Mouse (Mus musculus) left cerebral cortex, adult 8-10 months (tissue): ENCODE data around the gene Mier2. TPM values are rescaled to one million over a fixed set of nuclear protein-coding genes. Genes with fewer than 3 reads are reported as not detected.

Experiments used
- DNase-seq, 2 experiments: peaks; one replicate each; pipeline ENCODE4 v3.0.0; 2022; ENCODE audit warnings: low spot score in 2 of 2
- microRNA-seq, 2 experiments: library from miRNA; unstranded; fragments of <30 nt; microRNA quantifications; one replicate each; pipeline ENCODE4 v1.2.0; 2022
- total RNA-seq, 4 experiments: library from RNA; stranded (reverse); gene quantifications; 2 replicates each; pipeline ENCODE4 v1.2.4; 2022

The Mier2 gene
- total RNA-seq, 4 experiments from 2014 or later, result 43.1 to 48.8 (median 47.9) TPM

DNA sequence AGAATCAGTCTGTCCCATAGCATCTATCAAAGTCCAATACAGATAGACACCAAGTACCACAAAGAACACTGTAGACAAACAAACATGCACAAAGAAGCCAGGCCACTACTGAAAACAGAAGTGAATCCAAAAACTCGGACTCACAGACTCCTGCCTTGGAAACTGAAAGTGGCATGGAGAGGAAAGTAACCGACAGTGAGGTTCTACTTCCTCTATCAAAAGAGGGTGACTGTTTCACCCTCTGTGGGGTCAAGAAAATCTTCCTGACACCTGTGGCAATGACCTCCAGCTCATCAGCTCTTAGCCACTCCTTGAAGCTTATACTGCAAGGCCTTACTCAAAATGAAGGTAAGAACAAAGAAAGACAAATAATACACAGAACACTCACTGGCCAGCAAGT, 48.3 kb downstream of the Mier2 start:
- no peak for DNase-seq

DNA sequence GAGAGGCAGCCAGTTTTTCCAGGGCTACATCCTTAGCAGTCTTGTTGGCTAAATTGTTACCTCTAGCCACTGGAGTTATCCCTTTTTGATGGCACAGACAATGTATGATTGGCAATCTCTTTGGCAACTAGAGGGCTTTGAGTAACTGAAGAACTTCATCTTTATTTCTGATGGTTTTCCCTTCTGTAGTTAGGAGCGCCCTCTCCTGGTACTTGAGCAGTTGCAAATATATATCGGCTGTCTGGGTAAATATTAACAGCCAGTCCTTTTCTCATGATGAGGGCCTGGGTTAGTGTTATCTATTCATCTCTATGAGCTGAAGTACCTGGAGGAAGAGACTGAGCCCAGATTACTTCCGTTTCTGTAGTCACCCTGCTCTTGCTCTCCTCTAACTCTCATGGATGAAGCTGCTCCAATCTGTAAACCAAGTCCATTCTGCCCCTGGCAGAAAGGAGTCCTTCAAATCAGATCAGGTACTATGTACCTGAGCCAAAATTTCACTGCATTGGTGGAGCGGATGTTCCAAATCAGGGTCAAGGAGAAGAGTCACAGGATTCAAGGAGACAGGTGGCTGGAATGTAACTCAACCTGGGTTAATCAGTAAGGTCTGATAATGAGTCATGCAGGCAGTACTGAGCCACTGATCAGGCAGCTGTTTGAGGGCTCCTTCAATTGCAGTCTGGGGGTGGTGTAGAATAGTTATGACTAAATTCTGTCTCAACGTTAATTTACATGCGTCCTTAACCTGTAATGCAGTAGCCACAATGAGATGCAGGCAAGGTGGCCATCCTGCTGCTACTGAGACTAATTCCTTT, 52.0 kb downstream of the Mier2 start:
- DNase-seq, result no peak

DNA sequence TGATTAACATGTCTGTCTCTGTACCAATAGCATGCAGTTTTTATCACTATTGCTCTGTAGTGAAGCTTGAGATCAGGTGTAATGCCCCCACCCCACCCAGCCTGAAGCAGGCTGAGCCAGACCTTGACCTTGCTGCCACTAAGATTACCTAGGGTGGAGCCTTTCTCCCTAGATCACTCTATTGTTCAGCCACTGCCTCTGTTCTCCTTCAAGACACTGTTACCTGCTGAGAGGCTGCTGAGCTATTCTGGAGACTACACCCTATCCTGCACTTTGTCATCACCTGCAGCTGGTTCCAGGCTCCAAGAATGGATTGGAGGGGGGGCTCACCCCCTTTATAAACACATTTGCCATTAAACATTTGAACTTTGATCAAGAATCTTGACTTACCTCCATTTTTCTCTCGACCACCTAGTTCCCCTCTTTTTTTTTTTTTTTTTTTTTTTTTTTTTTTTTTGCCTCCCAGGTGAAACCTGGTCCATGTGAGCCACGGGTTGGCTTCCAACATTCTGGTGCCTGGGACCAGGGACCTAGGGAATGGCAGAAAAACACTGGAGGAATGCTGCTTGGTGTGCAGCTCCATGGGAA, 58.2 kb downstream of the Mier2 start:
- no peak for DNase-seq

DNA sequence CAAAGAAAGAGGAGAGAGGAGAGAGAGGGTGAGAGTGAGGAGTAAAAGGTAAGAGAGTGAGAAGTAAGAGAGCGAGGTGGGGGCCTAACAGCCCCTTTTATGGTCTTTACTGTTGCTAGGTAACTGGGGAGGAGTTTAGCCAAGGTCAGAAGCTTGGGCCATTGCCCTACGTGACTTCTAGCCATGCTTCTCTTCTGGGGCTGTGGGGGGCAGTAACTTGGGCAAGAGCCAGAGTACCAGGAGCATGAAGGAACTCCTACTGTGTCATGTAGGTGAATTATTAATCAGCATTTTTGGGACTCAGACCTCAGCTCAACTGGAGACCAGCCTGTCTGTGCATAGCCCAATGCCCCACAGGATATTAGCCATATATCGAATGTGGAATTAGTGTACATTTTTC, 59.1 kb downstream of the Mier2 start:
- DNase-seq, result no peak

Small RNAs within 50 kb of the gene (microRNA-seq; reads per million reads assigned to microRNA genes)
- 0.66 to 6.1 reads per million in 2 experiments for gene Mir6909

Other genes with a start within 250 kb of the Mier2 start
- not detected for gene Vmn2r82, start 198.7 kb downstream of the Mier2 start, total RNA-seq
- gene Vmn2r83, start 86.5 kb downstream of the Mier2 start, total RNA-seq, result not detected
- 1 to 10 TPM; 4.8 to 6.3 (median 6.1) TPM for gene Plpp2, start 21.4 kb downstream of the Mier2 start, total RNA-seq
- 1 to 10 TPM in 1 of 4 experiments, under 1 TPM in 3; 0.33 to 1.3 (median 0.90) TPM for gene Theg, start 32.1 kb upstream of the Mier2 start, total RNA-seq
- 10 to 100 TPM; 16.1 to 18.6 (median 17.1) TPM for gene C2cd4c, start 58.8 kb upstream of the Mier2 start, total RNA-seq
- 10 to 100 TPM; 40.2 to 48.4 (median 43.4) TPM for gene Shc2, start 82.7 kb upstream of the Mier2 start, total RNA-seq
- gene Odf3l2, start 90.5 kb upstream of the Mier2 start, total RNA-seq, result under 1 TPM; 0.42 to 0.70 (median 0.47) TPM
- under 1 TPM in 1 of 4 experiments, not detected in 3; 0.35 TPM for gene Madcam1, start 109.4 kb upstream of the Mier2 start, total RNA-seq
- 10 to 100 TPM; 65.1 to 74.5 (median 69.8) TPM for gene Tpgs1, start 114.2 kb upstream of the Mier2 start, total RNA-seq
- 10 to 100 TPM; 65.7 to 72.5 (median 70.4) TPM for gene Cdc34, start 127.0 kb upstream of the Mier2 start, total RNA-seq
- gene Gzmm, start 133.8 kb upstream of the Mier2 start, total RNA-seq, result 1 to 10 TPM; 2.2 to 3.6 (median 3.2) TPM
- 100 to 1,000 TPM; 545 to 609 (median 570) TPM for gene Bsg, start 149.3 kb upstream of the Mier2 start, total RNA-seq
- gene Hcn2, start 161.4 kb upstream of the Mier2 start, total RNA-seq, result 100 to 1,000 TPM; 162 to 182 (median 166) TPM
- 10 to 100 TPM; 47.9 to 56.7 (median 51.6) TPM for gene Polrmt, start 191.4 kb upstream of the Mier2 start, total RNA-seq
- gene Fgf22, start 199.9 kb upstream of the Mier2 start, total RNA-seq, result 1 to 10 TPM; 4.7 to 5.9 (median 5.8) TPM
- 10 to 100 TPM; 76.8 to 92.1 (median 86.8) TPM for gene Rnf126, start 211.8 kb upstream of the Mier2 start, total RNA-seq
- gene Fstl3, start 222.1 kb upstream of the Mier2 start, total RNA-seq, result 1 to 10 TPM; 2.5 to 3.6 (median 2.7) TPM
- gene Prss57, start 235.8 kb upstream of the Mier2 start, total RNA-seq, result under 1 TPM; 0.14 to 0.63 (median 0.39) TPM
- gene Palm, start 238.4 kb upstream of the Mier2 start, total RNA-seq, result 100 to 1,000 TPM; 265 to 281 (median 267) TPM